Mouse (Mus musculus) liver, embryonic 16.5 days (tissue): ENCODE results near the gene R3hdm4. TPM values are rescaled to one million over a fixed set of nuclear protein-coding genes. Genes with fewer than 3 reads are reported as not detected.

ENCODE experiments used
- ATAC-seq: fragments of 200-750 bp; cut with Nextera tagmentation; 2 replicates; pipeline ENCODE4 v1.8.0; 2017; ENCODE audit warnings: low read depth, mild to moderate bottlenecking, moderate number of reproducible peaks, moderate library complexity
- H3K27ac ChIP-seq: fragments of 300-500 bp; sonication (generic); 2 replicates; pipeline ENCODE4 v1.5.1; 2014; ENCODE audit warnings: mild to moderate bottlenecking, low read length
- H3K27me3 ChIP-seq: fragments of 300-500 bp; sonication (generic); 2 replicates; pipeline ENCODE4 v1.6.1; 2014; ENCODE audit warnings: low read depth, low read length, mixed read lengths; ENCODE audit not compliant: control insufficient read depth, insufficient read depth
- H3K36me3 ChIP-seq: fragments of 300-500 bp; sonication (generic); 2 replicates; pipeline ENCODE4 v1.6.1; 2014; ENCODE audit warnings: mild to moderate bottlenecking; ENCODE audit not compliant: control insufficient read depth, insufficient read depth
- H3K4me1 ChIP-seq: fragments of 300-500 bp; sonication (generic); 2 replicates; pipeline ENCODE4 v1.6.1; 2014; ENCODE audit warnings: low read depth, low read length, mixed read lengths; ENCODE audit not compliant: control insufficient read depth
- H3K4me2 ChIP-seq: fragments of 300-500 bp; sonication (generic); 2 replicates; pipeline ENCODE4 v1.6.1; 2014; ENCODE audit warnings: low read depth, low read length, mixed read lengths
- H3K4me3 ChIP-seq: fragments of 300-500 bp; sonication (generic); 2 replicates; pipeline ENCODE4 v1.5.1; 2014; ENCODE audit warnings: low read depth, mild to moderate bottlenecking, low read length
- H3K9ac ChIP-seq: fragments of 300-500 bp; sonication (generic); 2 replicates; pipeline ENCODE4 v1.6.1; 2014; ENCODE audit warnings: low read depth, low read length
- H3K9me3 ChIP-seq: fragments of 300-500 bp; sonication (generic); replicated peaks from 2 replicates; pipeline ENCODE4 v1.6.1; 2016; ENCODE audit warnings: low read length; ENCODE audit not compliant: control insufficient read depth
- WGBS: fragments of 180-500 bp; shearing (Covaris S2); extraction: QIAGEN DNeasy Blood & Tissue Kit; methylation state at CpG from one replicate; pipeline ENCODE4 v1.1.7; 2014; ENCODE audit not compliant: insufficient replicate concordance; 5-methylcytosine and 5-hydroxymethylcytosine counted together
- polyA plus RNA-seq: library from polyadenylated mRNA; unstranded; fragments of >200 nt; fragmentation: Nextera tagmentation; extraction: Ambion mirVana; gene quantifications from 2 replicates; pipeline ENCODE4 v1.2.1, GENCODE M21; 2015

The R3hdm4 gene
- polyA plus RNA-seq, 1 experiment from 2014 or later: 49.3 TPM

DNA sequence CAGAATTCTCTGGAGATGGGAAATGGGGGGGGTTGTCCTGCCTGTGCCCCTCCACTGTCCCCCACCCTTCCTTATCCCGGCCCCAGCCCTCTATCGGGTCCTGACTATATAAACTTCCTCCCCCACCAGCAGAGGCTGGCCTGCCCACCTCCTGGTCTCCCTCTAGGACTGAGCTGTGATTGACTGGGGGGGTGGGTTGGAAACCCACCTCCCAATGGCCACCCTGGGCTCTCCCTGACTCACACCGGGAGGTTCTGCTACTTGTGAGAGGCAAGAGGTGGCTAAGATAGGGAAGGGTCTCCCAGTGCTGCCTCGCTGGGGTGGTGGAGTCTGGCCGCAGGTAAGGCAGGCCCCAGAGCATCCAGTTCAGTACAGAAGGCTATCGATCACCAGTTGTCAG is 26.5 kb upstream of the R3hdm4 start:
- Histone ChIP-seq H3K27ac (no peak overlapping the region), H3K4me2 (no peak overlapping the region)

GRCm38 (mm10) chr10:79946752-79947322 is 25.8 kb upstream of the R3hdm4 start:
- Histone ChIP-seq H3K9ac (peak overlapping the region; percentile 40), H3K9me3 (no peaks in the 10 kb centered on the region), H3K36me3 (peaks cover 14% of the 10 kb centered on the region; the same call in 1 of the 2 replicates), H3K27me3 (no peaks in the 10 kb centered on the region), H3K4me1 (peaks cover 45% of the 10 kb centered on the region), H3K4me2 (peak overlapping the region; percentile 33), H3K27ac (peak overlapping the region; percentile 69), H3K4me3 (peak overlapping the region; percentile 21)
- 9% methylated on average over 7 of the region's 7 CpGs for WGBS
- ATAC-seq: peak; percentile 50

More for the DNA sequence above, 26.5 kb upstream of the R3hdm4 start:
- peaks cover 45% of the 10 kb centered on the region for H3K4me1 ChIP-seq
- peaks cover 14% of the 10 kb centered on the region; the same call in 1 of the 2 replicates for H3K36me3 ChIP-seq
- no peak overlapping the region for H3K4me3 ChIP-seq
- no peaks in the 10 kb centered on the region for H3K9me3 ChIP-seq
- no peak overlapping the region for H3K9ac ChIP-seq
- ATAC-seq: no peak
- H3K27me3 ChIP-seq: no peaks in the 10 kb centered on the region
- WGBS: 58% methylated on average over 6 of the region's 6 CpGs

GRCm38 (mm10) chr10:79945507-79946234 is 24.7 kb upstream of the R3hdm4 start:
- H3K4me3 ChIP-seq: no peak overlapping the region
- no peak overlapping the region; the same call in 1 of the 2 replicates for H3K4me2 ChIP-seq
- peak overlapping the region; percentile 52 for H3K27ac ChIP-seq
- ATAC-seq: no peak
- 59% methylated on average over 16 of the region's 16 CpGs for WGBS
- peaks cover 45% of the 10 kb centered on the region for H3K4me1 ChIP-seq
- no peaks in the 10 kb centered on the region for H3K9me3 ChIP-seq
- peaks cover 7% of the 10 kb centered on the region; the same call in 1 of the 2 replicates for H3K36me3 ChIP-seq
- no peak overlapping the region; the same call in 1 of the 2 replicates for H3K9ac ChIP-seq
- no peaks in the 10 kb centered on the region for H3K27me3 ChIP-seq

- peak; percentile 32 for ATAC-seq
- 26% methylated on average over 9 of the region's 9 CpGs for WGBS
- Histone ChIP-seq H3K27ac (peak overlapping the region; percentile 42; the same call in 1 of the 2 replicates), H3K9ac (peak overlapping the region; percentile 7; the same call in 1 of the 2 replicates), H3K4me3 (no peak overlapping the region), H3K9me3 (no peaks in the 10 kb centered on the region), H3K27me3 (no peaks in the 10 kb centered on the region), H3K4me2 (no peak overlapping the region), H3K4me1 (peaks cover 60% of the 10 kb centered on the region), H3K36me3 (0 out of 2 replicates have a peak, but pooled peaks cover 2% of the 10 kb centered on the region)
Observed at GRCm38 (mm10) chr10:79943471-79943901, 22.5 kb upstream of the R3hdm4 start.

DNA sequence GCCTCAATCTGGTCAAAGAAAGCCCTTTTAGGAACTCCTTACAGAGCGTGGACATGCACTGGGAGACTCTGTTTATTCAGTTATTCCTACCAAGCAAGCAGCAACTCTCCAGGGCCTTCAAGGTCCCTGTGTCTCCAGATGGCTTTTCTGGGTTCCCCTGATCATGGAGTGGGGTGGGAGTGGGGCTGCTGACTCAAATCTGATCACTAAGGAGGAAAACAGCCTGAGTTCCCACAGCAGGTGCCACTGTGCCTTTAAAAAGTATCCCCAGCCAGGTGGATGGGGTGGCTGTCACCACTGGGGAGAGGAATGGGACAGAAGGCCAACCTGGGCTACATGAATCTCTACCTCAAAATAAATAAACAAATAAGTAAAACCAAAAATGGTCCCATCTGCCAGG is 22.0 kb upstream of the R3hdm4 start:
- WGBS: 52% methylated on average over 1 of the region's 1 CpGs
- no peak overlapping the region for H3K4me2 ChIP-seq
- H3K4me3 ChIP-seq: no peak overlapping the region
- 0 out of 2 replicates have a peak, but pooled peaks cover 2% of the 10 kb centered on the region for H3K36me3 ChIP-seq
- peak overlapping the region; percentile 28 for H3K27ac ChIP-seq
- no peaks in the 10 kb centered on the region for H3K9me3 ChIP-seq
- H3K9ac ChIP-seq: no peak overlapping the region
- peaks cover 65% of the 10 kb centered on the region for H3K4me1 ChIP-seq
- ATAC-seq: no peak
- H3K27me3 ChIP-seq: no peaks in the 10 kb centered on the region

DNA sequence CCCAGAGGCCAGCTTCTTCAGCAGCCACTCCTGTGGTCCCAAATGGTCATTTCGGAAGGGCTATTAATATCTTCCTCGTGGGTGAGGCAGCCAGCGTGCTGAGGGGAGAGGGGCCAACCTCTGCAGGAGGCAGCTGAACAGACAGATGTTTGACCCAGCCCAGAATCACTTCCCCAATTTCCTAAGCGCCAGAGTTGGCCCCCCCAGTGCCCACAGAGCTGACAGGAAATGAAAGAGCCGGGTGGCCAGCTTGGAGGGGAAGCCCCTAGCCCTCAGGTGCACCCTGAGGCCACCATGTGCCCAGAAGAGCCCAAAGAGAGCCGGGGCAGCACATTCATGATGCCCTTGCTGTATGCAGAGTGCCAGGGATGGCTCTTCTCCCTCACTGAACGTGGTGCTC is 19.7 kb upstream of the R3hdm4 start:
- Histone ChIP-seq H3K9ac (no peak overlapping the region), H3K9me3 (no peaks in the 10 kb centered on the region), H3K27ac (no peak overlapping the region), H3K27me3 (no peaks in the 10 kb centered on the region), H3K4me1 (peaks cover 68% of the 10 kb centered on the region), H3K36me3 (no peaks in the 10 kb centered on the region), H3K4me2 (no peak overlapping the region), H3K4me3 (no peak overlapping the region)
- ATAC-seq: no peak
- 18% methylated on average over 7 of the region's 7 CpGs for WGBS

DNA sequence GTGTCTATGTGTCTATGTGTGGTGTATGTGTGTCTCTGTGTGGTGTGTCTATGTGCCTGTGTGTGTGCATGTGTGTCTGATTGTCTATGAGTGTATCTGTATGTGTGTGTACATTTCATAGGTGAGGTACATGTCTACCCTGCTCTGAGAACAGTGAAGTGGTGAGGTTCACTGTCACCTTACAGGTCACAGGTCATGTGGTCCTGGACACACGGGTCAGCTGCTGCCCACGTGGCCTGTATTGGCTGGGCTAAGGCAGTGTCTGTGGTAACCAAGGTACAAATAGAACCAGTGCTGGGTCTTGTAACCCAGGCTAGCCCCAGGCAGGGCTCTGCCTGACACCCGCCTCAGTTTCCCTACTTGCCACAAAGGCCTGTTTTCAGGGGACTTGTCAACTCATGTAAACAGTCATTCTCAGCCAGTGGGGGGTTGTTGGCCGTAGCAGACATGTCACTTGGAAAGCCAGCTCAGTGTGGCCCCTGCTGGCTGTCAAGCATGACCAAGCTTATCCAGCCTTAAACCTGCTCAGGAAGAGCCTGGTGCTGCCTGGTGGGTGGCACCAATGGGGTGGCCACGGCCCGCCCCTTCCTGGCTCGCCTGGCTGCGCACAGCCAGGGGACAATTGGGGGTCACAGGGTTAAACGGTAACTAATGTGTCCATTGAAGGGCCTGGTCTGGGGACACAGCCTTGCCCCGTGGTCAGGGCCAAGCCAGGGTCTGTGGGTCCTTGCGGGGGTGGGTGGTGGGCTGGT is 16.9 kb upstream of the R3hdm4 start:
- H3K4me2 ChIP-seq: peak overlapping the region; percentile 47; the same call in 1 of the 2 replicates
- peaks cover 64% of the 10 kb centered on the region for H3K4me1 ChIP-seq
- H3K27ac ChIP-seq: peak overlapping the region; percentile 83
- no peak overlapping the region for H3K4me3 ChIP-seq
- ATAC-seq: peak; percentile 59
- WGBS: 54% methylated on average over 11 of the region's 11 CpGs
- no peaks in the 10 kb centered on the region for H3K9me3 ChIP-seq
- H3K27me3 ChIP-seq: no peaks in the 10 kb centered on the region
- H3K9ac ChIP-seq: no peak overlapping the region; the same call in 1 of the 2 replicates
- H3K36me3 ChIP-seq: no peaks in the 10 kb centered on the region

GRCm38 (mm10) chr10:79936911-79937441 is 16.0 kb upstream of the R3hdm4 start:
- Histone ChIP-seq H3K4me3 (peak overlapping the region; percentile 23; the same call in 1 of the 2 replicates), H3K36me3 (no peaks in the 10 kb centered on the region), H3K9ac (peak overlapping the region; percentile 46), H3K27ac (peak overlapping the region; percentile 83), H3K27me3 (no peaks in the 10 kb centered on the region), H3K4me2 (peak overlapping the region; percentile 47), H3K9me3 (no peaks in the 10 kb centered on the region), H3K4me1 (peaks cover 70% of the 10 kb centered on the region)
- ATAC-seq: peak; percentile 55
- 34% methylated on average over 27 of the region's 27 CpGs for WGBS
